8 mouse cellular contexts compared by ENCODE assay signal in genomic region chr6:51168048-51168447, GRCm38 (mm10).
DNase-seq lines count a peak whose midpoint lies in the region; ATAC-seq lines count a peak whose summit lies in the region.

No protein-coding gene starts in this region.

- 0 out of 2 replicates have a peak overlapping the region, but pooled peaks have one; percentile 35 for H3K27ac ChIP-seq in hindbrain, embryonic 13.5 days

- peak overlapping the region; percentile 61 for H3K4me2 ChIP-seq in hindbrain, embryonic 13.5 days

- ATAC-seq in hindbrain, embryonic 13.5 days (ENCODE audit: low FRiP score) = 0 out of 2 replicates have a peak, but pooled peaks have one; percentile 16
- peak; percentile 45 for ATAC-seq in megakaryocyte progenitor cell, adult 5-6 weeks (replicated peaks; ENCODE audit: poor library complexity)
- no peak for ATAC-seq in erythroblast, adult 5-6 weeks (replicated peaks; ENCODE audit: low FRiP score, poor library complexity, severe bottlenecking)

- no peaks in the 10 kb centered on the region for H3K9me3 ChIP-seq in hindbrain, embryonic 13.5 days

- 2% methylated on average over 11 of the region's 11 CpGs for WGBS in hindbrain, embryonic 13.5 days

- DNase-seq in MEL-GATA-1-ER (ENCODE audit: extremely low read depth, low read depth) = peak; percentile 62
- peak; percentile 40 for DNase-seq in cerebellum, adult 9-11 months
- DNase-seq in frontal cortex, postnatal 14 days (ENCODE audit: low spot score in 2 of 2) = peak; percentile 46 to 76
- DNase-seq in left cerebral cortex, postnatal 10 days (ENCODE audit: extremely low spot score in 1 of 2, low spot score in 2 of 2) = peak; percentile 66 to 85
- peak; percentile 69 for DNase-seq in skeletal muscle tissue, adult 2 months (ENCODE audit: low read depth, low spot score)

- peak overlapping the region; percentile 36; the same call in 1 of the 2 replicates for H3K4me3 ChIP-seq in hindbrain, embryonic 13.5 days

- intact Hi-C loops in left cerebral cortex, postnatal 10 days (cut with DNase I) = loop anchor here (1.0 to 2.0 kb wide), 3 partner anchors 228 to 489 kb away; no protein-coding TSS in a partner anchor

- peaks cover 20% of the 10 kb centered on the region for H3K27me3 ChIP-seq in hindbrain, embryonic 13.5 days

- no peak overlapping the region; the same call in 1 of the 2 replicates for H3K9ac ChIP-seq in hindbrain, embryonic 13.5 days

- peaks cover 21% of the 10 kb centered on the region for H3K4me1 ChIP-seq in hindbrain, embryonic 13.5 days (replicated peaks)

- H3K36me3 ChIP-seq in hindbrain, embryonic 13.5 days = no peaks in the 10 kb centered on the region
